Mouse (Mus musculus): Measurements from ENCODE around the gene Hist1h4c.
"Not testable (repeated sequence)": the region's sequence is repeated elsewhere in the genome, so short reads cannot be mapped to it uniquely, and the experiment has no call there.

The Hist1h4c gene

GRCm38 (mm10) chr13:23728472-23729191 lies 30.4 kb upstream of the Hist1h4c start:
- DNase-seq, result no peak

- no peak for DNase-seq
Measured at GRCm38 (mm10) chr13:23725213-23725612, 27.0 kb upstream of the Hist1h4c start.

- DNase-seq, result no peak
Measured at GRCm38 (mm10) chr13:23724239-23724638, 26.0 kb upstream of the Hist1h4c start.

- DNase-seq, result not testable (repeated sequence)
Measured at GRCm38 (mm10) chr13:23717593-23718245, 19.5 kb upstream of the Hist1h4c start.

- no peak for DNase-seq
Measured at GRCm38 (mm10) chr13:23717176-23717575, 18.9 kb upstream of the Hist1h4c start.

- no peak for DNase-seq
Measured at GRCm38 (mm10) chr13:23716261-23717042, 18.2 kb upstream of the Hist1h4c start.

GRCm38 (mm10) chr13:23710374-23711089 lies 12.3 kb upstream of the Hist1h4c start, which contains the start of gene Hfe:
Gene Hfe, minus strand, starts transcription at chr13:23710854.
- no peak for DNase-seq

GRCm38 (mm10) chr13:23709714-23710373 lies 11.6 kb upstream of the Hist1h4c start:
- no peak for DNase-seq

GRCm38 (mm10) chr13:23708654-23709053 lies 10.4 kb upstream of the Hist1h4c start:
- DNase-seq, result no peak

- DNase-seq, result no peak
Measured at GRCm38 (mm10) chr13:23708041-23708440, 9.8 kb upstream of the Hist1h4c start.

GRCm38 (mm10) chr13:23706771-23707170 lies 8.5 kb upstream of the Hist1h4c start:
- DNase-seq, result no peak

GRCm38 (mm10) chr13:23705751-23706356 lies 7.6 kb upstream of the Hist1h4c start:
- no peak for DNase-seq

- not testable (repeated sequence) for DNase-seq
Measured at GRCm38 (mm10) chr13:23702801-23703200, 4.5 kb upstream of the Hist1h4c start.

- no peak for DNase-seq
Measured at GRCm38 (mm10) chr13:23702220-23702619, 4.0 kb upstream of the Hist1h4c start.

GRCm38 (mm10) chr13:23700786-23701520 lies 2.7 kb upstream of the Hist1h4c start:
- DNase-seq, result peak; percentile 80

- DNase-seq, result no peak
Measured at GRCm38 (mm10) chr13:23699767-23700166, 1.5 kb upstream of the Hist1h4c start.

GRCm38 (mm10) chr13:23698996-23699395 lies 742 bp upstream of the Hist1h4c start:
- DNase-seq, result peak; percentile 51

- peak; percentile 55 for DNase-seq
Measured at GRCm38 (mm10) chr13:23697491-23698299, 559 bp downstream of the Hist1h4c start.

GRCm38 (mm10) chr13:23696061-23696474 lies 2.2 kb downstream of the Hist1h4c start:
- no peak for DNase-seq

GRCm38 (mm10) chr13:23695514-23695913 lies 2.7 kb downstream of the Hist1h4c start, which contains the start of gene Hist1h1t:
Gene Hist1h1t, plus strand, starts transcription at chr13:23695814.
- DNase-seq, result no peak

All from cerebellum, adult 9-10 months (tissue).